Mouse (Mus musculus) lung, adult 2 months (tissue): ENCODE data around the gene Mgat5b.

Experiments
- CTCF ChIP-seq: fragments of 200-500 bp; IDR thresholded peaks from 2 replicates; pipeline ENCODE4 v1.5.1; 2011; ENCODE audit warnings: mild to moderate bottlenecking, low read length, control low read depth; ENCODE audit not compliant: insufficient read depth
- POLR2A ChIP-seq: fragments of 200-500 bp; IDR thresholded peaks from 2 replicates; pipeline ENCODE4 v1.6.1; 2011; ENCODE audit warnings: low read depth, mild to moderate bottlenecking, control low read depth, low read length, borderline replicate concordance; ENCODE audit errors: extremely low read depth

GRCm38 (mm10) chr11:116998935-116999334 lies 80.3 kb downstream of the Mgat5b start:
- TF ChIP-seq CTCF (no peak), POLR2A (no peak)
